Mouse (Mus musculus) testis, adult 2 months (tissue): Measurements from ENCODE around the gene Rpp25l. TPM values are rescaled to one million over a fixed set of nuclear protein-coding genes. Genes with fewer than 3 reads are reported as not detected.

Source experiments
- H3K27ac ChIP-seq: fragments of 200-500 bp; 2 replicates; pipeline ENCODE4 v1.5.1; 2012; ENCODE audit warnings: low read depth, low read length; ENCODE audit not compliant: control insufficient read depth, insufficient read depth
- H3K27me3 ChIP-seq: fragments of 200-500 bp; 2 replicates; pipeline ENCODE4 v1.6.1; 2012; ENCODE audit warnings: mild to moderate bottlenecking, low read length, moderate library complexity; ENCODE audit not compliant: control insufficient read depth, insufficient read depth
- H3K36me3 ChIP-seq: fragments of 200-500 bp; 2 replicates; pipeline ENCODE4 v1.6.1; 2012; ENCODE audit warnings: mild to moderate bottlenecking, low read length; ENCODE audit not compliant: control insufficient read depth, insufficient read depth
- H3K4me1 ChIP-seq: fragments of 200-500 bp; 2 replicates; pipeline ENCODE4 v1.6.1; 2012; ENCODE audit warnings: low read length; ENCODE audit not compliant: control insufficient read depth, insufficient read depth
- H3K4me3 ChIP-seq: fragments of 200-500 bp; 2 replicates; pipeline ENCODE4 v1.5.1; 2012; ENCODE audit warnings: low read depth, mild to moderate bottlenecking, low read length, moderate library complexity, mixed read lengths; ENCODE audit not compliant: control insufficient read depth
- CTCF ChIP-seq: fragments of 200-500 bp; IDR thresholded peaks from 2 replicates; pipeline ENCODE4 v1.5.1; 2012; ENCODE audit warnings: low read depth, mild to moderate bottlenecking, inconsistent platforms, low read length, moderate library complexity; ENCODE audit not compliant: control insufficient read depth, insufficient read depth, insufficient replicate concordance
- POLR2A ChIP-seq: fragments of 200-500 bp; IDR thresholded peaks from 2 replicates; pipeline ENCODE4 v1.6.1; 2012; ENCODE audit warnings: low read depth, mild to moderate bottlenecking, inconsistent platforms, low read length, moderate library complexity; ENCODE audit not compliant: control insufficient read depth
- polyA plus RNA-seq: library from polyadenylated mRNA; depleted of rRNA; stranded (reverse); fragments of >200 nt; gene quantifications from 2 replicates; pipeline ENCODE4 v1.2.3, GENCODE M21; 2012

Gene Rpp25l
- polyA plus RNA-seq, 1 experiment = 21.8 TPM

GRCm38 (mm10) chr4:41731052-41731765 lies 17.9 kb upstream of the Rpp25l start, which contains the start of gene Arid3c:
Gene Arid3c, minus strand, starts transcription at chr4:41731142.
- Histone ChIP-seq H3K27ac (no peak within 1 kb of the TSS), H3K4me1 (peaks cover 9% of the 10 kb centered on the region), H3K4me3 (peak within 1 kb of the TSS; percentile 29; the same call in 1 of the 2 replicates), H3K27me3 (no peaks in the 10 kb centered on the region; the same call in 1 of the 2 replicates), H3K36me3 (no peaks in the 10 kb centered on the region)
- TF ChIP-seq CTCF = no peak
- no peak for TF ChIP-seq POLR2A

GRCm38 (mm10) chr4:41726826-41727621 lies 13.7 kb upstream of the Rpp25l start:
- Histone ChIP-seq H3K27me3 (peaks cover 5% of the 10 kb centered on the region; the same call in 1 of the 2 replicates), H3K36me3 (no peaks in the 10 kb centered on the region), H3K27ac (no peak overlapping the region), H3K4me3 (no peak overlapping the region; the same call in 1 of the 2 replicates), H3K4me1 (peaks cover 16% of the 10 kb centered on the region)
- no peak for TF ChIP-seq POLR2A

GRCm38 (mm10) chr4:41722918-41723351 lies 9.6 kb upstream of the Rpp25l start, which contains the start of gene Dctn3:
Gene Dctn3, minus strand, starts transcription at chr4:41723170.
- Histone ChIP-seq H3K4me1 (peaks cover 10% of the 10 kb centered on the region), H3K4me3 (peak within 1 kb of the TSS; percentile 95), H3K27me3 (peaks cover 5% of the 10 kb centered on the region; the same call in 1 of the 2 replicates), H3K27ac (0 out of 2 replicates have a peak within 1 kb of the TSS, but pooled peaks have one; percentile 21), H3K36me3 (no peaks in the 10 kb centered on the region; the same call in none of the 2 replicates)
- TF ChIP-seq CTCF = no peak
- TF ChIP-seq POLR2A = peak; percentile 94

DNA sequence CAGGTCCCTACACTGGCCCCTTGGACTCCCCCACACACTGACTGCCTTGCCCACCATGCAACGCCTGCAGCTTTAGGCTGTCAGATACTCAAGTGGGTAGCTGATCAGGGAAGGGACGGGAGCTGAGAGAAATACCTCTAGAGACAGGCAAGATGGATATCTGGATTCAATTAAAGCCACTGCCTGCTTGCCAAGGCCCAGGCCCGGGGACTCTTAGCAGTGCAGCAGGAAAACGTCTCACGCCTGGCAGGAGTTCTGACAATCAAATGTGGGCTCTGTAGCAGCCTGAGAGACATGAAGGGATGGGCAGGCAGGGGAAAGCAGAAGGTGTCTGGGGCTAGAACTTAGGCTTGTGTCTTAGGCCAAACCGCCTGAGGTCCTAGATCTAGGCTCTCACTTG lies 3.5 kb upstream of the Rpp25l start:
- H3K4me1 ChIP-seq = peaks cover 24% of the 10 kb centered on the region
- H3K36me3 ChIP-seq = peaks cover 2% of the 10 kb centered on the region
- H3K27ac ChIP-seq = no peak overlapping the region
- TF ChIP-seq CTCF (no peak), POLR2A (no peak)
- H3K27me3 ChIP-seq = no peaks in the 10 kb centered on the region
- H3K4me3 ChIP-seq = no peak overlapping the region

GRCm38 (mm10) chr4:41715596-41715995 lies 2.3 kb upstream of the Rpp25l start:
- peaks cover 2% of the 10 kb centered on the region for H3K36me3 ChIP-seq
- no peak overlapping the region for H3K27ac ChIP-seq
- H3K4me1 ChIP-seq = peaks cover 25% of the 10 kb centered on the region
- H3K4me3 ChIP-seq = no peak overlapping the region
- TF ChIP-seq POLR2A = no peak
- no peak for TF ChIP-seq CTCF
- no peaks in the 10 kb centered on the region for H3K27me3 ChIP-seq

DNA sequence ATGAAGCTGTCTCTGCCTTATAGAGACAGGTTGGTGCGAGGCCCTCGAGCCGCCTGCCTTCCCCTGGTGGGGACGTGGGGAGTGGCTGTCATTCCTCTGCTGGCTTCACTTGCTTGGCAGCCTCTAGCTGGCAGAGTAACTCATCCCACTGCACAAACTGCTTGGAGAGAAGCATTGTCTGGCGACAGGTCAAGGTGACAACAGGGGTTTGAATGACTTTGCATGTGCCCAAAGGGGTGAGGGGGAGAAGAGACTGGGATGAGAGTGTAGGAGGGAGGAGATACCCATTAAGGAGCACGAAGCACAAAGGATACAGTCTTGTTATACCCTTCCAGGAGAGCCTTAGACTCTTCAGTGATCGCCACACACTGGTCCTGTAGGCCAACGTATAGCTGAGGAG lies 1.7 kb upstream of the Rpp25l start:
- Histone ChIP-seq H3K36me3 (peaks cover 2% of the 10 kb centered on the region), H3K27ac (no peak overlapping the region), H3K4me3 (no peak overlapping the region), H3K27me3 (no peaks in the 10 kb centered on the region), H3K4me1 (peaks cover 25% of the 10 kb centered on the region)
- no peak for TF ChIP-seq POLR2A
- TF ChIP-seq CTCF = no peak

DNA sequence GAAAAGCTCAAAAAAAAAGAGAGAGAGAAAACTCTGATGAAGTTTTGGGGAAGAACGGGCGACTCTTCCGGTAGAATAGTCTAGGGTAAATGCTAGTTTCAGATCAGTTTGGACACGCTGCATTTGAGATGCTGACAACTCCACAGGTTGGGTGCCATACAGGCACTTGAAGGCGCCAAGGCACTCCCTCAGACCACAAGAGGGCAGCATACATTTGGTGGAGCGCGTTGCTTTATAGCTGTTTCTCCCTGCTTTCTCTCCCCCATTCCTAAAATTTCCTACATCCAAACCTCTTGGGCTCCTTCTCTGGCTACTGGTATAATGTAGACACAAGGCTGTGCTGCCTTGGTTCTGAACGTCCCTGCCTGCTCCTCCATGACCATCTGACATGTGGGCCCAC lies 942 bp upstream of the Rpp25l start:
- H3K27ac ChIP-seq = no peak overlapping the region
- H3K4me1 ChIP-seq = peaks cover 25% of the 10 kb centered on the region
- no peaks in the 10 kb centered on the region for H3K27me3 ChIP-seq
- peaks cover 2% of the 10 kb centered on the region for H3K36me3 ChIP-seq
- no peak overlapping the region; the same call in 1 of the 2 replicates for H3K4me3 ChIP-seq
- peak; percentile 68; the same call in 1 of the 2 replicates for TF ChIP-seq CTCF
- no peak for TF ChIP-seq POLR2A
